Mouse (Mus musculus) Patski (cell line): ENCODE data around the gene A4galt. TPM values are rescaled to one million over a fixed set of nuclear protein-coding genes. Genes with fewer than 3 reads are reported as not detected.
A peak's percentile ranks its signal among the peaks of the same experiment; 100 is the strongest.

Source experiments
- ATAC-seq: fragments of 100-300 bp; one replicate; pipeline ENCODE4 v1.8.0; 2021
- CTCF ChIA-PET: fragments of 350-600 bp; sonication (Branson Sonifier 250); formaldehyde crosslinking; loops from one replicate; lab custom pipeline; 2022; ENCODE audit warnings: inconsistent platforms; lab: Charles Lee
- POLR2A ChIA-PET: fragments of 350-600 bp; sonication (Branson Sonifier 250); formaldehyde crosslinking; loops from one replicate; lab custom pipeline; 2022; ENCODE audit warnings: antibody characterized with exemption, inconsistent platforms; lab: Charles Lee
- DNase-seq: peaks from one replicate; pipeline ENCODE4 v3.0.0-alpha.2; 2011; ENCODE audit warnings: low read depth, low spot score
- H3K27me3 ChIP-seq: fragments of 371-371 bp; one replicate; pipeline ENCODE4 v1.5.1; 2021
- CTCF ChIP-seq: fragments of 100-300 bp; IDR thresholded peaks from one replicate; pipeline ENCODE4 v1.5.1; 2021
- in situ Hi-C: fragments of 300-500 bp; cut with MboI; formaldehyde crosslinking; loops from 3 replicates; pipeline ENCODE4 v1.11.1; 2018; ENCODE audit warnings: low pct_unique_long_range_greater_than_20kb, mixed read lengths
- polyA plus RNA-seq: library from polyadenylated mRNA; unstranded; gene quantifications from one replicate; pipeline ENCODE4 v1.2.3, GENCODE M21; 2021

Gene A4galt
- polyA plus RNA-seq, 1 experiment from 2014 or later = 0.46 TPM

GRCm38 (mm10) chr15:83224136-83224766, 27.3 kb downstream of the A4galt start:
- H3K27me3 ChIP-seq = no peaks in the 10 kb centered on the region
- CTCF ChIA-PET = interaction anchor here (0.9 to 1.1 kb wide), 2 partner anchors 75 to 81 kb away, joined by 3 read pairs; no protein-coding TSS in a partner anchor
- POLR2A ChIA-PET = interaction anchor here (0.6 to 1.9 kb wide), 2 partner anchors 9 to 28 kb away, joined by 4 to 6 read pairs; no protein-coding TSS in a partner anchor
- in situ Hi-C loops = loop anchor here (5.0 kb wide), 2 partner anchors 52 to 73 kb away; partner anchors contain the start of gene Cyb5r3
- no peak for DNase-seq
- no peak for TF ChIP-seq CTCF
- no peak for ATAC-seq

DNA sequence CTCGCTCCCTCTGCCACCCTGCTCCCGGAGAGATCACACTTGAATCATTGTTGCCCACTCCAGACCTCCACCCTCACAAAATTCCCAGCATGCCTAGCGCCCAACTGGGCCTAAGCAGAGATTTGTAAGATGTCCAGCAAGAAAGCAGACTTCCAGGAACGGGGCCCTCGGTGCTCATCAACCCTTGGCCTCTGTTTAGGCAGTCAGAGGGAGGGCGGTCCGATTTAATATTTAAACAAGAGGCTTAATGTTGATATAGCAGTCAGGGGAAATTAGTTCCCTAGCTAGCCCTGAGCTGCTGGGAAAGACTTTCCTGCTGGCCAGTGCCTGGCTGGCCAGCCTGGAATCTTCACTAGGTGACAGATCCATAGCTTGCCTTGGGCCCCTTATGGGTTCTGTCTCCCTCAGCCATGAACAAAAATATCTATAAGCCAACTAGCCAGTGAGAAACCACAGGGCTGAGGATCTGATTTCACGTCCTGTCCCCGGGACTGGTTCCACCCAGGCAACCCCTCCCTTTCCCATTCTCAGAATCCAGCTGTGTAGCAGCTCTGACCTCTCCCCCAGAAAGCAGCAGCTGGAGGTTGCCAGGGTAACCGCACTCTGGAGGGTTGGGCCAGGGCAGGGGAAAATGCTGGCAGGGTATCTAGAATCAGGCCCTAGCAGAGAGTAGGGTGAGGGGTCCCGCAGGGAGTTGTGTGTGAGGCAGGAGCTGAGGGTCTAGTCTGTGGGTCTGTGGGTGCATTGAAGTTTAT, 28.2 kb downstream of the A4galt start:
- POLR2A ChIA-PET = interaction anchor here (1.1 to 1.9 kb wide), 2 partner anchors 10 kb away, joined by 3 to 4 read pairs; no protein-coding TSS in a partner anchor
- ATAC-seq = peak; percentile 29
- CTCF ChIA-PET = interaction anchor here (0.9 kb wide), 1 partner anchor 76 kb away, joined by 3 read pairs; no protein-coding TSS in a partner anchor
- TF ChIP-seq CTCF = no peak
- in situ Hi-C loops = loop anchor here (5.0 kb wide), 2 partner anchors 51 to 74 kb away; partner anchors contain the start of gene Cyb5r3
- no peaks in the 10 kb centered on the region for H3K27me3 ChIP-seq
- DNase-seq = peak; percentile 58

DNA sequence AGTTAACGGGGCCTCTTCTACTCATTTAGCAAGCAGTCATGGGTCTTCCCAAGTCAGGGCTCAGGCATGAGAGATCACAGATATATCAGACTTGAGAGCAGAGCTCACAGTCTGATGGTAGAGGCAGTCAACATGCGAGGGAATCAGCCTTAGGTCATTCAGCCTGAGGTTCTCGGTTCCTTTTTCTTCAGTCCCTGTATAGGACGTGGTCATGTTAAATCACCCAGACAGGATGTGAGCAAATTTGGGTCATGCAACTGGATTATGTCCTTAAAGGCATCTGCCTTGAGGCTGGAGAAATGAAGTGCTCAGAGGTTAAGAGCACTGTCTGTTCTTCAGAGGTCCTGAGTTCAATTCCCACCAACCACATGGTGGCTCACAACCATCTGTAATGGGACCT, 29.9 kb downstream of the A4galt start:
- ChIA-PET POLR2A (no interaction called here), CTCF (no interaction called here)
- no peak for TF ChIP-seq CTCF
- in situ Hi-C loops = loop anchor here (5.0 kb wide), 2 partner anchors 49 to 76 kb away; partner anchors contain the start of gene Cyb5r3
- ATAC-seq = no peak
- H3K27me3 ChIP-seq = no peaks in the 10 kb centered on the region
- no peak for DNase-seq

DNA sequence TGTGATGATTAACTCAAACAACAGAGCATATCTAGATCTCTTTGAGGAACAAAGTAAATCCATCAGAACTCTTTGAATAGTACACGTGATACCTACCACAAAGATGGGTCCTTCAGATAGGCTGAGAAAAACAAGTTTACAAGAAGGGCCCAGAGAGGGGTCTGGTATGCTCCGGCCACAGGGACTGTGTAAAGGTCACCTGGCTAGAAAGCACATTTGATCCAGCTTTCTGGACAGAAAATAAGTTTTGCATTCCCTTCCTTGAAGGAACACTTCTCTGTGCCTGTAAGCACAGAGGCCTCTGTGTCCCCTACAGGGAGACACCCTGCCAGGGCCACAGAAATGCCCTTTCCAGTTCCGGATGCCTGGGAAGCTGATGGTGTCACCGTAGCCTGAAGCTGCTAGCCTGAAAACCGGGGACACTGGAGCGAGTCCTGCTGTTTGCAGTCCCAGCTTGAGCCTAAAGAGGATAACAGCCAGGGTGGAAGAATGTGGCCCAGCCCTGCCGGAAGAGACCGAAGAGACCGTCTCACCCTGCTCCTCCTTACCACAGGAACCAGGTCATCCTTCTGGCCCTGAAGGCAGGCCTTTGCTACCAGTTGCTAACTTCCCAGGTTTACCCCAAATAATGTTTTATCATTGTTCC, 31.1 kb downstream of the A4galt start:
- in situ Hi-C loops = loop anchor here (5.0 kb wide), 2 partner anchors 48 to 77 kb away; partner anchors contain the start of gene Cyb5r3
- TF ChIP-seq CTCF = no peak
- POLR2A ChIA-PET = no interaction called here

GRCm38 (mm10) chr15:83215322-83216216, 36.0 kb downstream of the A4galt start:
- peak; percentile 33 for ATAC-seq
- no peak for TF ChIP-seq CTCF
- POLR2A ChIA-PET = interaction anchor here (0.7 kb wide), 1 partner anchor 79 kb away, joined by 3 read pairs; no protein-coding TSS in a partner anchor
- CTCF ChIA-PET = interaction anchor here (0.8 to 1.2 kb wide), 2 partner anchors 66 to 100 kb away, joined by 3 read pairs; no protein-coding TSS in a partner anchor
- peak; percentile 91 for DNase-seq
- no peaks in the 10 kb centered on the region for H3K27me3 ChIP-seq
- in situ Hi-C loops = no loop called here

More for the DNA sequence above, 31.1 kb downstream of the A4galt start:
- ATAC-seq (peak; percentile 65), DNase-seq (no peak)
- H3K27me3 ChIP-seq = no peaks in the 10 kb centered on the region
- CTCF ChIA-PET = interaction anchor here (0.9 to 1.5 kb wide), 2 partner anchors 10 to 155 kb away, joined by 4 to 5 read pairs; no protein-coding TSS in a partner anchor

DNA sequence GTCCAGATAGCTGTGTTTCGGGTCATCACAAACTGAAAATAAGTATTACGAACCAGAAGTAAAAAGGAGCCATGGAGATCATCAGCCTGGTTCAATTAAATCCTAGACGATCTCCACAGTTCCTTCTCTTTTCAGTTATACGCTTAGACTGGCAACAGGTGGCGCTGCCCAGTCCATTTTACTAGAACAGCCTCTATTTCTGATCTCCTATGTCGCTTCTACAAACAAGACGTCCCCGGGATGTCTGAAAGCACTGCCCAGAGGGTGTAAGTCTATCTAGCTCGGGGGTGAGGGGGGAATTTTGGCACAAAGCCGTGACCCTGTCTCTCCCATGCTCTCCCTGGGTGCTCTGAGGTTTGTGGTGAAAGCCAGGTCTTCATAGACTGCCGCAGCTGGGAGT, 41.3 kb downstream of the A4galt start:
- ATAC-seq (peak; percentile 65), DNase-seq (no peak)
- peak; percentile 87 for TF ChIP-seq CTCF
- POLR2A ChIA-PET = no interaction called here
- H3K27me3 ChIP-seq = no peaks in the 10 kb centered on the region
- in situ Hi-C loops = loop anchor here (5.0 kb wide), 1 partner anchor 307 kb away; no protein-coding TSS in a partner anchor
- CTCF ChIA-PET = interaction anchor here (0.8 to 2.7 kb wide), 17 partner anchors 8 to 309 kb away, joined by 3 to 12 read pairs (median 3); no protein-coding TSS in a partner anchor

- H3K27me3 ChIP-seq = no peaks in the 10 kb centered on the region
- in situ Hi-C loops = loop anchor here (5.0 to 10.0 kb wide), 2 partner anchors 308 to 405 kb away; no protein-coding TSS in a partner anchor
- DNase-seq = no peak
- no peak for TF ChIP-seq CTCF
- ChIA-PET CTCF (interaction anchor here (1.0 to 2.7 kb wide), 15 partner anchors 9 to 147 kb away, joined by 3 to 12 read pairs (median 4); no protein-coding TSS in a partner anchor), POLR2A (interaction anchor here (0.7 kb wide), 1 partner anchor 333 kb away, joined by 8 read pairs; no protein-coding TSS in a partner anchor)
- no peak for ATAC-seq
Observed at GRCm38 (mm10) chr15:83209719-83210118, 41.9 kb downstream of the A4galt start.

DNA sequence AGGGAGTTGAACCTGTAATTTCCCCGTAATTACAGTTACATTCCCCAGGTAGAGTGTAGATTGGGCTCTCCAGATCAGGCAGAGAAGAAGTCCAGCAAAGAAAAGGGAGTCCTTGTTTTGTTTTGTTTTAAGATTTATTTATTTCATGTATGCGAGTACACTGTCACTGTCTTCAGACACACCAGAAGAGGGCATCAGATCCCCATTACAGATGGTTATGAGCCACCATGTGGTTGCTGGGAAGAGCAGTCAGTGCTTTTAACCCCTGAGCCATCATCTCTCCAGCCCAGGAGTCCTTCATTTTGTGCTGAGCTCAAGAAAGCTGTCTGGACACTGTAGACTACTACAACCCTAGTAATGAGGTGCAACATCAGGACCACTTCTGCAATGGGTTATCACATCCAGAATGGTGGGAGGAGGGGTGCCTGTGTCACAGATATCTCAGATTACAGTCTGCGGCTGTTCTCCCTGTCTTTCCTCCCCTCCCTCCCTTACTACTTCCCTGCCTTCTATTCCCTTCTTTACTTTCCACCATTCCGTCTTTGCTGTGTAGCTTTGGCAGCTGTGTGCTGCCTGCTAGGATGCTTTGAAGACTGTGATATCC, 42.4 kb downstream of the A4galt start:
- in situ Hi-C loops = loop anchor here (10.0 kb wide), 1 partner anchor 404 kb away; no protein-coding TSS in a partner anchor
- CTCF ChIA-PET = interaction anchor here (0.8 to 2.7 kb wide), 15 partner anchors 9 to 171 kb away, joined by 3 to 12 read pairs (median 3); no protein-coding TSS in a partner anchor
- POLR2A ChIA-PET = interaction anchor here (0.7 kb wide), 1 partner anchor 334 kb away, joined by 8 read pairs; no protein-coding TSS in a partner anchor
- H3K27me3 ChIP-seq = no peaks in the 10 kb centered on the region
- ATAC-seq (no peak), DNase-seq (no peak)
- peak; percentile 54 for TF ChIP-seq CTCF
